ENCODE assay signal across 10 mouse cellular contexts in the genomic region with DNA sequence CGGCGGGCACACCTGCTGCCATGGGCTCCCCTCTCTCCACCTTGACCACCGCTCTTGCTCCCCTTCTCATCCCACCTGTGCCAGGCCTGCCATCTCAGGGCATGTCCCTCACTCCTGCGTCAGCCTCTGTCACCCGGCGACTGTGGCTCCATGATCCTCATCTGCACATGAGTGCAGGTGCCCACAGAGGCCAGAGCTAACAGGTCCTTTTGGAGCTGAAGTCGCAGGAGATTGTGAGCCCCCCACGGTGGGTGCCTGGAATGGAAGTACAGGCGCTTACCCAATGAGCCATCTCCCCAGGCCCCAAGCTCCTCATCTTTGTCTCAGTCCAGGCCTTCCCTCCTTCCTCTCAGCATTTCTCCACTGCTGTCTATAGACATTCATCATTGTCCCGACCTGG. TPM values are rescaled to one million over a fixed set of nuclear protein-coding genes. Genes with fewer than 3 reads are reported as not detected.
DNase-seq lines count a peak whose midpoint lies in the region; ATAC-seq and TF ChIP-seq lines count a peak whose summit lies in the region.
"Had no signal": no experiment of that assay in that cellular context is flagged by ENCODE, and none has a peak within 500 bp of the region (broad histone marks: within the 10 kb centered on the region; RNA-seq: fewer than 3 reads in every experiment).

No protein-coding gene starts in this region.

- H3K4me2 ChIP-seq in forebrain, postnatal 0 days (ENCODE audit: low read depth), result no peak overlapping the region
- no peak overlapping the region for H3K4me2 ChIP-seq in midbrain, embryonic 14.5 days (ENCODE audit: low read length)
- H3K4me2 ChIP-seq in liver, embryonic 12.5 days, result no peak overlapping the region
- H3K4me2 ChIP-seq: embryonic facial prominence, embryonic 13.5 days had no signal

- 0 out of 2 replicates have a peak, but pooled peaks have one; percentile 3 for TF ChIP-seq EP300 in ES-Bruce4 (IDR thresholded peaks at IDR 0.05; ENCODE audit: insufficient read depth, low read depth, low read length)

- H3K9me3 ChIP-seq in ES-Bruce4 (replicated peaks; ENCODE audit: control insufficient read depth, insufficient read depth, low read length, poor library complexity, severe bottlenecking), result no peaks in the 10 kb centered on the region
- H3K9me3 ChIP-seq in forebrain, postnatal 0 days (ENCODE audit: low read length), result no peaks in the 10 kb centered on the region
- no peaks in the 10 kb centered on the region for H3K9me3 ChIP-seq in midbrain, embryonic 14.5 days (ENCODE audit: control insufficient read depth, low read length)
- H3K9me3 ChIP-seq in liver, embryonic 12.5 days (replicated peaks), result no peaks in the 10 kb centered on the region
- H3K9me3 ChIP-seq: embryonic facial prominence, embryonic 13.5 days had no signal

- TF ChIP-seq POLR2A in ES-Bruce4 (IDR thresholded peaks at IDR 0.05; ENCODE audit: insufficient read depth, low read length), result no peak
- no peak for TF ChIP-seq POLR2A in cortical plate, adult 2 months (IDR thresholded peaks at IDR 0.05; ENCODE audit: extremely low read depth, insufficient read depth, low read length)

- TF ChIP-seq CTCF in ES-Bruce4 (IDR thresholded peaks at IDR 0.05; ENCODE audit: low read depth, low read length), result no peak
- TF ChIP-seq CTCF in cortical plate, adult 2 months (IDR thresholded peaks at IDR 0.05; ENCODE audit: extremely low read depth, insufficient read depth, low read length), result no peak
- no peak for TF ChIP-seq CTCF in forebrain, postnatal 0 days (IDR thresholded peaks at IDR 0.05; ENCODE audit: low read depth)

- no peak for DNase-seq in forebrain, postnatal 0 days
- no peak for DNase-seq in midbrain, embryonic 14.5 days
- no peak for DNase-seq in spleen, adult 12 weeks (ENCODE audit: low spot score)
- DNase-seq in embryo, embryonic 10 days (ENCODE audit: low spot score), result no peak
- DNase-seq: kidney, adult 11 months had no signal

- no peaks in the 10 kb centered on the region for H3K27me3 ChIP-seq in ES-Bruce4 (ENCODE audit: control insufficient read depth, insufficient read depth, low read length, poor library complexity, severe bottlenecking)
- H3K27me3 ChIP-seq in forebrain, postnatal 0 days (ENCODE audit: insufficient read depth, low read length), result no peaks in the 10 kb centered on the region
- H3K27me3 ChIP-seq in midbrain, embryonic 14.5 days (ENCODE audit: control insufficient read depth, insufficient read depth, low read length), result no peaks in the 10 kb centered on the region
- peaks cover 31% of the 10 kb centered on the region for H3K27me3 ChIP-seq in liver, embryonic 12.5 days (replicated peaks)

- H3K36me3 ChIP-seq in ES-Bruce4 (ENCODE audit: control insufficient read depth, insufficient read depth, low read length, poor library complexity, severe bottlenecking), result no peaks in the 10 kb centered on the region
- H3K36me3 ChIP-seq in forebrain, postnatal 0 days (ENCODE audit: insufficient read depth), result no peaks in the 10 kb centered on the region
- H3K36me3 ChIP-seq in midbrain, embryonic 14.5 days (ENCODE audit: control insufficient read depth, insufficient read depth, low read length), result no peaks in the 10 kb centered on the region
- no peaks in the 10 kb centered on the region for H3K36me3 ChIP-seq in liver, embryonic 12.5 days
- H3K36me3 ChIP-seq: embryonic facial prominence, embryonic 13.5 days had no signal

- no peak for ATAC-seq in forebrain, postnatal 0 days
- ATAC-seq in midbrain, embryonic 14.5 days (ENCODE audit: low FRiP score, low TSS enrichment), result no peak
- no peak for ATAC-seq in liver, embryonic 12.5 days

- WGBS in forebrain, postnatal 0 days, result 56% methylated on average over 10 of the region's 10 CpGs
- WGBS in midbrain, embryonic 14.5 days, result 57% methylated on average over 10 of the region's 10 CpGs
- 66% methylated on average over 10 of the region's 10 CpGs for WGBS in liver, embryonic 12.5 days (ENCODE audit: insufficient replicate concordance)

- peaks cover 3% of the 10 kb centered on the region for H3K4me1 ChIP-seq in ES-Bruce4 (ENCODE audit: control insufficient read depth, insufficient read depth, low read length)
- peaks cover 12% of the 10 kb centered on the region for H3K4me1 ChIP-seq in cortical plate, adult 2 months (ENCODE audit: control insufficient read depth, insufficient read depth, low read length)
- peaks cover 41% of the 10 kb centered on the region for H3K4me1 ChIP-seq in forebrain, postnatal 0 days (ENCODE audit: insufficient read depth)
- H3K4me1 ChIP-seq in midbrain, embryonic 14.5 days (ENCODE audit: control insufficient read depth, insufficient read depth, low read length), result peaks cover 27% of the 10 kb centered on the region
- H3K4me1 ChIP-seq in liver, embryonic 12.5 days, result peaks cover 5% of the 10 kb centered on the region; the same call in 1 of the 2 replicates

- peak overlapping the region; percentile 6 for H3K4me3 ChIP-seq in ES-Bruce4 (ENCODE audit: low read depth, low read length)
- no peak overlapping the region for H3K4me3 ChIP-seq in cortical plate, adult 2 months (ENCODE audit: insufficient read depth, low read length)
- H3K4me3 ChIP-seq in forebrain, postnatal 0 days (ENCODE audit: low read depth, low read length), result no peak overlapping the region
- no peak overlapping the region for H3K4me3 ChIP-seq in midbrain, embryonic 14.5 days (replicated peaks; ENCODE audit: low read depth, low read length)
- no peak overlapping the region for H3K4me3 ChIP-seq in liver, embryonic 12.5 days
- H3K4me3 ChIP-seq: embryonic facial prominence, embryonic 13.5 days had no signal

- H3K27ac ChIP-seq in ES-Bruce4 (ENCODE audit: insufficient read depth, low read length), result no peak overlapping the region
- H3K27ac ChIP-seq in cortical plate, adult 2 months (ENCODE audit: insufficient read depth, low read length), result peak overlapping the region; percentile 60
- peak overlapping the region; percentile 94 for H3K27ac ChIP-seq in forebrain, postnatal 0 days (ENCODE audit: low read depth, low read length)
- peak overlapping the region; percentile 67 for H3K27ac ChIP-seq in midbrain, embryonic 14.5 days (replicated peaks; ENCODE audit: low read depth, low read length)
- no peak overlapping the region for H3K27ac ChIP-seq in liver, embryonic 12.5 days
- H3K27ac ChIP-seq: embryonic facial prominence, embryonic 13.5 days; macrophage had no signal

- H3K9ac ChIP-seq in ES-Bruce4 (ENCODE audit: low read depth, poor library complexity, severe bottlenecking), result no peak overlapping the region
- peak overlapping the region; percentile 25 for H3K9ac ChIP-seq in forebrain, postnatal 0 days
- no peak overlapping the region; the same call in 1 of the 2 replicates for H3K9ac ChIP-seq in midbrain, embryonic 14.5 days (replicated peaks; ENCODE audit: low read length)
- no peak overlapping the region for H3K9ac ChIP-seq in liver, embryonic 12.5 days
- H3K9ac ChIP-seq: embryonic facial prominence, embryonic 13.5 days had no signal

RNA-seq across cellular contexts. Expression of gene Coro2b, which starts 4.8 kb away (rescaled TPM):
- 3.1 and 4.8 TPM in 2 replicates for polyA plus RNA-seq in ES-Bruce4 (2011; ENCODE audit: insufficient read depth, insufficient read length, low read depth, missing spikeins)
- 130 and 131 TPM in 2 replicates for polyA plus RNA-seq in cortical plate, adult 2 months (2012; rRNA removed)
- 43.3 and 53.2 TPM in 2 replicates for total RNA-seq in forebrain, postnatal 0 days (2014; rRNA removed)
- 24.7 and 31.6 TPM in 2 replicates for polyA plus RNA-seq in forebrain, postnatal 0 days (2015; fragmentation: Nextera tagmentation; extraction: Ambion mirVana)
- polyA plus RNA-seq in midbrain, embryonic 14.5 days (2014; fragmentation: Nextera tagmentation; extraction: Ambion mirVana), result 33.2 and 34.5 TPM in 2 replicates
- 2.7 and 3.2 TPM in 2 replicates for polyA plus RNA-seq in liver, embryonic 12.5 days (2016; fragmentation: Nextera tagmentation; extraction: Ambion mirVana)

Comparison
In these comparisons a context has a peak if more than half of its experiments do, and no peak if none do; other contexts are left out.
1. H3K27ac ChIP-seq: peak in cortical plate, adult 2 months (single experiment), forebrain, postnatal 0 days (single experiment) and midbrain, embryonic 14.5 days (single experiment); none in ES-Bruce4 (single experiment) and liver, embryonic 12.5 days (single experiment).